Mouse (Mus musculus): ENCODE results near the gene Cryaa.

Cryaa gene

DNA sequence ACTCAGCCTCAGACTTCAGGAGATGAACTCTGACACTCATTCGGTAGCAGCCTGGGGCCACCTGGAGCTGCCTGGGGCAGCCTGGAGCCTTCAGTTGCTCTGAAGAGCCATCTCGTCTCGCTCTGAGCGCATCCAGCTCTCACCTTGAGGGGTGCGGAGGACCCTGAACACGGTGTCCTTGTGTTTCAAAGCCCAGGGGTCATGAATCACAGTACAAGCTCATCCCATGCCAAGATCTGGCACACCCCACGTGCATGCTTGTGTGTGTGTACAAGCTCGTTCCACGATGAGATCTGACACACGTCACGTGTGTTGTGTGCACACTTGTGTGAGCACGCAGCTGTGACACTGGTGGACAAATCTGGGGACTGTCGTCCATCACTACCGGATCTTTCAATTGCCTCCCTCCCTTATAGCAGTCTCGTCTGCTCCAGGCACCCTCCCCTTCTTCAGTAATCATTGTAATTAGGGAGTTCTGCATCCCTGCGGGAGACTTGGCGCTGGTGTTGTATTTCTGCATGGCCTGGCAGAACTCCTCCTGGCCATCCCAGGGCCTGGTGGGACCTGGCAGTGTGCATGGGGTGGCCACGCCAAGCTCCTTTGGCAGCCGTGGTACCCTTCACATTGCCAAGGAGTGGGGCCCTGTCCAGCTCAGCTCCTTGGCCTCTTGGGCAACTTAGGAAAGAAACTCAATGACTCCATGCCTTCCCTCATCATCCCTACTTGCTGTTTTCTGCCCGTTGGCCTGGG, 27.8 kb downstream of the Cryaa start:
- DNase-seq (ENCODE audit: low read depth, low spot score), result no peak

DNA sequence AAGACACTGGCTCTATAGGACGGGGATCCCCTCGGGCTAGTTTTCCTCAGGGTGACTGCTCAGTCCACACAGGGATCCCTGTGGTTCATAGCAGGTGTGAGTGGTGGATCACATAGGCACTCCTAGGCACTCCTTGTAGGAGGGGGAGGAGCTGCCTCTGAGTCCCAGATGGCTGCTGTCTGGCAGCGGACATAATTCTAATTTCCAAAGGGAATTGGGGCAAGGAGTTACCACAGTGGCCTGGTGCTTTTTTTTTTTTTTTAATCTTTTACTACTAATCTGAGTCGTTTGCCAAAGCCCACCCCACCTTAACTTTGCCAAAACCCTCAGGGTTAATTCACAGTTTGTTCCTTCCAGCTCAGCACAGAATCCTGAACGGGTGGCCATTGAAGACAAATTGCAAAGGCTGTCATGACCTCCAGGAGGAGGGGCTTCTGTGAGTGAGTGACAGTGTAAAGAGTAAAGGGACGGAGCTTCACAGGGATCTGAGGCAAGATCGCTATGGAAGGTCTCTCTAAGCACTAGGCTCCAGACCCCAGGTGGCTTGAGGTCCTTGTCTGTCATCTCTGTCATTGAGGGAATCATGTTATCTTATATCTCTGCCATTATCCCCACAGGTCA, 31.6 kb downstream of the Cryaa start:
- no peak for DNase-seq (ENCODE audit: low read depth, low spot score)

DNA sequence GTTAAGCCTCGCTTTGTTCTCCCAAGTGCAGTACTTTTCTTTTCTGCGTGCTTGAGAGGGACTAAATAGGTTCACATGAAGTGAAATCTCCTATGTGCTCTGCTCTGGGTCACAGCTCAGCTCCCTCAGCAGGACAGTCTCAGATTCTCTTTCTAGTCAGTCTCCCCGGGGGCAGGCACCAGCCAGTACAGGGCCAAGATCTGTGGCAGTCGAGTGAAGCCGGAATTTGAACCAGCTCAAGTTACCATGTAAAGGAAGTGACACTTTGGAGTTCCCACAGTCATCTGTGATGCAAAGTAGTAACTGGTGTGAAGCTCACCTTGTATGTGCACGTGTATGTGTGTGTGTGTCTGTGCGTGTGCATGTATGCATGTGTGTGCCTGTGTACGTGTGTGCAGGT, 32.8 kb downstream of the Cryaa start:
- no peak for DNase-seq (ENCODE audit: low read depth, low spot score)

DNA sequence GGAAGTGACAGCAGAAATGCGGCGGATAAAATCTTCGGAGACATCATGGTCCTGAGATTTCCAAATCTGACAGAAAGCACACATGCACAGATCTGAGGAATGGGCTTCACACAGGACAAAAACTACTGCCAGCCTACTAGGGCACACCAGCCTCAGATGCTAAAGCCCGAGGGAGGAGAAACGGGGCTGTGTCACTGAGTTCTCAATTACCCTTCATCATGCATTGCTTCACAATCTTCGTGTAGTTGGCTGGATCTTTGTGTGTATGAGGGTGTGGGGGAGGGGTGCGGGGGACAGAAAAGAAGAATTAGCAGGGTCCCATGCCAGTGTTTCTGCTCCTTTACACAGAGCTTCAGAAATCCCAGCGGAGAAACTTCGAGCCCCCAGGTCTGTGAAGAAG, 36.1 kb downstream of the Cryaa start:
- DNase-seq (ENCODE audit: low read depth, low spot score), result no peak

DNA sequence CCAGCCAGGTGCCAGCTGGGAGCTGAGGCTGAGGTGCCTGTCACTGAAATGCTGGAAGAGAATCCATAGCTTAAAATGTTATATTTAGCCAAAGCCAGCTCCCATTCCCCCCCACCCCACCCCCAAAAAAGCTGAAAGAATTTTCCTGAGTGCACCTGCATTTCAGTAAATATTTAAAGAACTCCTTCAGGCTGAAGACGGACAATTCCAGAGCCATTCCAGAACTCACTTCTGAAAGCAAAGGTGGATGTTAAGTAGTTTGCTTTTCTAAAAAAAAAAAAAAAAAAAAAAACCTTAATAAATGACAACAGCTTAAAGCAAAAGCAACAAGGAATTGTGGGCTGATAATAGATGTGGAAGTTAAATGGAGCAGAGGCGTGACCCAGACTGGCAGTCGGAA, 36.5 kb downstream of the Cryaa start:
- DNase-seq (ENCODE audit: low read depth, low spot score), result no peak

DNA sequence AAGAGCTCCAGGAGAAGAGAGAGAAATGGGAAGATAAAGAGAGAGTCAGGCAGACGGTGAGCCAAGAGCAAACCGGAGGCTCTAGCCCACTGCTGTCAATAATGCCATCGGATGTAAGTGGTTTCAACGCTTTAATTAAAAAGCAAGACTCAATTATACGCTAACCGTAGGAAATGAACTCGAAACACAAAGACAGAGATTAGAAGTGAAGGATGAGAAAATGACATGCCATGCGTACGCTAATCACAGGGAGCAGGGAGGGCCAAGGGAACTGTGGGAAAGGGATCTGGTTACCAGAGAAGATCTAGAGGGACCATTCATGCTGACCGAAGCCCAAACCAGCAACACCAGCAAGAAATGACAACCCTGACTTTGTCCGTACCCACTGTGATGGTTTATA, 37.4 kb downstream of the Cryaa start:
- DNase-seq (ENCODE audit: low read depth, low spot score), result no peak

DNA sequence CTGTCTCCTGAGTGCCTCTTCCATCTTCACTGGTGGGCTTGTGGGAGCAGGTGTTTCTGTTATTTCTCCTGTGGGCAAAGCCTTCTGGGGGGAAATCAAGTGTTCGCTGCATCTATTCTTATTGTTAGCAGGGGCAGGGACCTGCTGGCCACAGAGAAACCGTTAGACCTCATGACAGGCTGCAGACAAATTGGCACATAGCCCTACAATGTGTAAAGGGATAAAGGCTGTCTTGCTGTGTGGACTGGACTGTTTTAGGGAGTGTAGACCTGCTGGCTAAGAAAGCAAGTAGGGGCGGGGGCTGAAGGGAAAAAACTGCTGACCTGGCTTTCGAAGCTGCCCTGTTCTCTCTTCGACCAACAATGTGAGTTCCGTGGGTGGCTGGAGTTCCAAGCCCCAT, 44.0 kb downstream of the Cryaa start:
- DNase-seq (ENCODE audit: low read depth, low spot score), result no peak

DNA sequence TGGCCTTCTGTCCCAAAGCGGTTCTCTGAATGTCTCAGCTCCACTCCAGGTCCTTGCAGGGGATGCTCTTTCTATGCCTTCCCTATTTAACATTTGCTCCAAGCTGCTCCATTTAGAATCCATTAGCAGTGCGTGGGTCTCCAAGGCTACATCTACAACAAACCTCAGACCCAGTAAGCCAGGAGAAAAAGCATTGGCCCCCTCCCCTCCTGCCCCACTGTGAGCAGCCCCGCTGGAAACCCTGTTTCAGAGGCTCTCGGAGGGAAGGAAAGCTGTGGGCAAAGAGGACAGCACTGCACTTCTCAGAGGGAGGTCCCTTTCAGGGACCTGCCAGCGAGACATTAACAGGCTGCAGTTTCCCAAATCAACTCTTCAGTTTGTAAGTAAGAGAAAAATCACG, 47.8 kb downstream of the Cryaa start:
- DNase-seq (ENCODE audit: low read depth, low spot score), result no peak

DNA sequence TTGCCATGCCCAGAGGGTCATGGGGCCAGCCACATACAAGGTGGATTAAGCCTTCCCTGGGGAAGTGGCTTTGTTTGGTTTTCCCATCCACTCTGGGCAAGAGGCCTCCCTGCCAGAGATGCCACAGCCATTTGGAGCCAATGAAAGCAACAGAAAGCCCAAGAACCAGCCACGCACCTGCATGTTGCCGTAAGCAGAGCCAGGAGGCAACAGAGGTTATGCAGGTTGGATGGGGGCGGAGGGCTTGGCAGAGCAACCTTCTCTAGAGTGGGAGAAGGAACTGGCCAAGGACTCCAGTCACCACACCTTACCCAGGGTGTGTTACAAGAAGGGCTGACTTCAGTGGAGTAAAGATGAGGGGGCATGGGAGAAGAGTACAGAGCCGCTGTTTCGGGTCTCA, 48.6 kb downstream of the Cryaa start:
- no peak for DNase-seq (ENCODE audit: low read depth, low spot score)

DNA sequence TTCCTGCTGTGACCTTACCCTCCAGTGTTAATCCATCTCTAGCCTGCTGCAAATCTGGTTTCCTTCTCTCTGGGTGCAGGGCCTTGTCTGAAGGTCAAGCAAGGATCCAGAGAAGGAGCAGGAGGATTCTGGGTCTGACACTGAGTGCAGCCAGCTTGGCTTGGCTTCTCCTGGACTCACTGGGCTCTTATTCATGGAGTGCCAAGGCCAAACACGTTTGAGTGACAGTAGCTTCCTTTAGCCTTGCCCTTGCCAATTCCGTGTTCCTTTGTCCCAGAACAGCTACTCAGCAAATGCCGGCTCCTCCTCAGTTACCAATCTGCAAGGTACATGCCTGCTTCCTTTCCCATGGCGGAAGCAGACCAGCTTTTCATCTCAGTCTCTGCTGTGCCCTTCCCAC, 49.6 kb downstream of the Cryaa start:
- no peak for DNase-seq (ENCODE audit: low read depth, low spot score)

DNA sequence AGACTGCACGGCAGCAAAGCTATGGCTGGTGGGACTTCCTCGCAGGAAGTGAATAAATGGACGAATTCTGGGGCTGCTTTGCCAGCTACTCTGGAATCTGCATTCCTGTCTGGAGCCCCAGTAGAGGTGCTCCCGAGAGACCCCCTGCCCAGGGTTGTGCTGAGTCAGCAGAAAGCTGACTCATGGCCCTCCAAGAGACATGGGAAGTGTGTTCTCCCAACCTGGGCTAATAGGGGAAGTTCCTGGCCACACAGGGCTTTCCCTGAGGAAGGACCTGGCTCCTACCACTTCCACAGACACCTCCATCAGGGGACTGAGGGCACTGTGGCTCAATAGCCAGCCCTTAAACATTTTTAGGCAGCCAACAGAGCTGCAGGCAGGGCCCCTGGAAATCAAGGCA, 50.4 kb downstream of the Cryaa start:
- no peak for DNase-seq (ENCODE audit: low read depth, low spot score)

DNA sequence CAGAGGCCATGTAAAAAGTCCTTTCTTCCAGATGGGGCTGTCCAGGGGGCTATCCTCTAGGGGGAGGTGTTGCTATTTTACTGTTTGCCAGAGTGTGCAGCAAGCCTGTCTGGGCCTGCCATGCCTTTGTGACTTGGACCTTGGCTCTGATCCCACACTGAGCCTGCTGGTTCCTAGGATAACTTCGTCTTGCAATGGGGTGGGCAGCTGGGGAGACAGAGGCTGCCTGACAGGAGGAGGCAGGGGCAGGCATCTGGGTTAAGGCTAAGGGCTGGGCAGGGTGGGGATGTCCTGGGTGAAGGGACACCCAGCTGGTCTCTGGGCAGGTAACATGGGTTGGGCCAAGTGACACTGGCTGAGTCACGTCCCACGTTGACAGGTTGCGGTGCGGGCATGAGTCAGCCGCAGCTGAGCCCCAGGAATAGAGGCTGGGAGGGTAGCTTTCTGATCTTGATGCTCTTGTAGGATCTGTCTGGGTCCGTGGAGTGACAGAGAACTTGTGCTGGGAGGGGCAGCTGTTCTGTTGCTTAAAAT, 51.4 kb downstream of the Cryaa start:
- no peak for DNase-seq (ENCODE audit: low read depth, low spot score)

DNA sequence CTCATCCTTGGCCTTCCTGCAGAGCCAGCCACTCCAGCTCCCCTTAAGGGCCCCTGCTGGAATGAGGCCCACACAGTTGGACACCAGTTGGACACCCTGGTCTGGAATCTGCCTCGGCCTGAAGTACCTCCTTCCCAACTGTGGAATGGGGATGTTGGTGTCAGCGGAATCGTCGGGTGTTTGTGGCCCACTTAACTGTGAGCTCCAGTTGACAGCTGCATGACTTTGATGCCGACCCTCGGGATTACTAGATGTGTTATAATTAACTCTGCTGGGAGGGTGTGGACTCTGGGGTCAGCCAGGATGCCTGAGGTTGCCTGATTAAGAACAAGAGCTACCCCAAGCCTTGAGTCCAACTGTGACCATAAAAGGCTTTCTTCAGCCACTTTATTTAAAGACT, 53.4 kb downstream of the Cryaa start:
- no peak for DNase-seq (ENCODE audit: low read depth, low spot score)

Data from retina, postnatal 7 days (tissue).